ENCODE assay signal across 8 mouse cellular contexts in genomic region chr15:58731952-58732642, GRCm38 (mm10).
DNase-seq lines count a peak whose midpoint lies in the region; ATAC-seq lines count a peak whose summit lies in the region.

No protein-coding gene starts in this region.

- DNase-seq in heart, adult 18-20 months, result no peak
- no peak for DNase-seq in yolk sac, embryonic 10.5 days (ENCODE audit: low spot score)
- no peak for DNase-seq in left cerebral cortex, postnatal 25 days (ENCODE audit: low spot score in 2 of 2)
- DNase-seq in frontal cortex, postnatal 14 days (ENCODE audit: low spot score in 2 of 2), result no peak

- H3K9me3 ChIP-seq in heart, embryonic 13.5 days, result no peaks in the 10 kb centered on the region
- H3K9me3 ChIP-seq in embryonic facial prominence, embryonic 13.5 days, result no peaks in the 10 kb centered on the region
- no peaks in the 10 kb centered on the region for H3K9me3 ChIP-seq in limb, embryonic 12.5 days

- ATAC-seq in heart, embryonic 13.5 days (ENCODE audit: extremely low read depth, insufficient number of reproducible peaks, low FRiP score, low TSS enrichment), result no peak
- ATAC-seq in CD4-positive, CD25-positive, alpha-beta regulatory T cell, adult 4 months, result peak; percentile 83
- ATAC-seq in embryonic facial prominence, embryonic 13.5 days (ENCODE audit: insufficient number of reproducible peaks, insufficient read depth, low FRiP score, low TSS enrichment, low read depth), result no peak
- ATAC-seq in limb, embryonic 12.5 days (ENCODE audit: insufficient number of reproducible peaks, insufficient read depth, low FRiP score, low TSS enrichment, low read depth), result peak; percentile 68; the same call in 1 of the 2 replicates

- H3K9ac ChIP-seq in heart, embryonic 13.5 days, result no peak overlapping the region
- H3K9ac ChIP-seq in embryonic facial prominence, embryonic 13.5 days, result no peak overlapping the region
- H3K9ac ChIP-seq in limb, embryonic 12.5 days (replicated peaks), result no peak overlapping the region

- H3K27ac ChIP-seq in heart, embryonic 13.5 days (replicated peaks), result no peak overlapping the region
- peak overlapping the region; percentile 66 for H3K27ac ChIP-seq in embryonic facial prominence, embryonic 13.5 days
- H3K27ac ChIP-seq in limb, embryonic 12.5 days, result 0 out of 2 replicates have a peak overlapping the region, but pooled peaks have one; percentile 41

- peaks cover 23% of the 10 kb centered on the region for H3K4me1 ChIP-seq in heart, embryonic 13.5 days
- H3K4me1 ChIP-seq in embryonic facial prominence, embryonic 13.5 days, result peaks cover 12% of the 10 kb centered on the region
- H3K4me1 ChIP-seq in limb, embryonic 12.5 days (replicated peaks), result peaks cover 16% of the 10 kb centered on the region

- 40% methylated on average over 13 of the region's 13 CpGs for WGBS in heart, embryonic 13.5 days
- 26% methylated on average over 13 of the region's 13 CpGs for WGBS in embryonic facial prominence, embryonic 13.5 days
- WGBS in limb, embryonic 12.5 days, result 28% methylated on average over 13 of the region's 13 CpGs

- intact Hi-C loops in left cerebral cortex, postnatal 25 days (cut with DNase I), result no loop called here

- no peak overlapping the region for H3K4me3 ChIP-seq in heart, embryonic 13.5 days
- peak overlapping the region; percentile 6; the same call in 1 of the 2 replicates for H3K4me3 ChIP-seq in embryonic facial prominence, embryonic 13.5 days
- H3K4me3 ChIP-seq in limb, embryonic 12.5 days (replicated peaks), result peak overlapping the region; percentile 3; the same call in 1 of the 2 replicates

- H3K4me2 ChIP-seq in heart, embryonic 13.5 days, result peak overlapping the region; percentile 28
- H3K4me2 ChIP-seq in embryonic facial prominence, embryonic 13.5 days, result peak overlapping the region; percentile 44
- H3K4me2 ChIP-seq in limb, embryonic 12.5 days, result peak overlapping the region; percentile 41

- H3K36me3 ChIP-seq in heart, embryonic 13.5 days, result no peaks in the 10 kb centered on the region
- no peaks in the 10 kb centered on the region for H3K36me3 ChIP-seq in embryonic facial prominence, embryonic 13.5 days
- no peaks in the 10 kb centered on the region for H3K36me3 ChIP-seq in limb, embryonic 12.5 days

- H3K27me3 ChIP-seq in heart, embryonic 13.5 days (replicated peaks), result 0 out of 2 replicates have a peak, but pooled peaks cover 3% of the 10 kb centered on the region
- no peaks in the 10 kb centered on the region for H3K27me3 ChIP-seq in embryonic facial prominence, embryonic 13.5 days
- no peaks in the 10 kb centered on the region for H3K27me3 ChIP-seq in limb, embryonic 12.5 days

Comparison
In these comparisons a context has a peak if more than half of its experiments do, and no peak if none do; other contexts are left out.
1. ATAC-seq: peak in CD4-positive, CD25-positive, alpha-beta regulatory T cell, adult 4 months (single experiment) and limb, embryonic 12.5 days (single experiment); none in heart, embryonic 13.5 days (single experiment) and embryonic facial prominence, embryonic 13.5 days (single experiment).
2. Peak in every context shown above with its lines, with median percentiles within 50 percentile points of each other: H3K4me2 ChIP-seq.